Mouse (Mus musculus): ENCODE results near the gene Pms1. TPM values are rescaled to one million over a fixed set of nuclear protein-coding genes. Genes with fewer than 3 reads are reported as not detected.
A peak's percentile ranks its signal among the peaks of the same experiment; 100 is the strongest.

The Pms1 gene
- total and polyA plus RNA-seq, 2 experiments from 2014 or later: 4.7 to 5.2 TPM

GRCm38 (mm10) chr1:53189620-53190019 is 107.2 kb downstream of the Pms1 start:
- no peak overlapping the region for H3K27ac ChIP-seq (ENCODE audit: low read depth, low read length)
- DNase-seq (ENCODE audit: low spot score): no peak
- no peaks in the 10 kb centered on the region for H3K36me3 ChIP-seq (ENCODE audit: insufficient read depth, low read length)
- H3K4me2 ChIP-seq (ENCODE audit: low read depth, low read length, poor library complexity, severe bottlenecking): no peak overlapping the region
- no peaks in the 10 kb centered on the region for H3K27me3 ChIP-seq (ENCODE audit: insufficient read depth, low read length)
- no peaks in the 10 kb centered on the region for H3K4me1 ChIP-seq (ENCODE audit: insufficient read depth, low read length)
- no peak for ATAC-seq (ENCODE audit: low FRiP score)
- H3K9me3 ChIP-seq (ENCODE audit: low read length): no peaks in the 10 kb centered on the region
- H3K9ac ChIP-seq (replicated peaks; ENCODE audit: low read length, poor library complexity, severe bottlenecking): no peak overlapping the region
- TF ChIP-seq CTCF (IDR thresholded peaks at IDR 0.05): no peak
- 74% methylated on average over 3 of the region's 3 CpGs for WGBS
- no peak overlapping the region for H3K4me3 ChIP-seq (ENCODE audit: low read depth, low read length)

DNA sequence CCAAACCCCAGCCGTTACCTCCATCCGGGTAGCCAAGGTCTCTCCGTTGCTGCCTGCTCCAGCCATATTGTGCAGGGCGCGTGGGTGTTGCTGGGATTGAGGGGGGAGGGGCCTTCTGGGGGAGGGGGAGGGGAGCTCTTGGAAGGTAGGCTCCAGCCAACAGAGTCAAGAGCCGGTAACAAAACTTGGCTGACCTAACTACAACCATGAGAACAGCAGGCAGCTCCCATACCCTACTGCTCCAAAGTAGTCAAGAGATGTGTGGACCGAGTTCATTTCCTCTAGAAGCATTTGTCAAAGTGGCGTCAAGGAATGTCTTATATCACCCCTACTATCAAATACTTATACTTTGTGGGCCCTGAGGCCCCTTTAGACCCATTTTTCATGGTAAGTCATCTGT is 109.3 kb downstream of the Pms1 start, which contains the start of gene 1700019A02Rik:
TSS of gene 1700019A02Rik (minus strand) at position 101 of the 400 bp plus-strand sequence.
- Histone ChIP-seq H3K9me3 (ENCODE audit: low read length) (no peaks in the 10 kb centered on the region), H3K36me3 (ENCODE audit: insufficient read depth, low read length) (no peaks in the 10 kb centered on the region), H3K4me1 (ENCODE audit: insufficient read depth, low read length) (no peaks in the 10 kb centered on the region), H3K27me3 (ENCODE audit: insufficient read depth, low read length) (no peaks in the 10 kb centered on the region), H3K4me2 (ENCODE audit: low read depth, low read length, poor library complexity, severe bottlenecking) (no peak within 1 kb of the TSS), H3K27ac (ENCODE audit: low read depth, low read length) (no peak within 1 kb of the TSS), H3K4me3 (ENCODE audit: low read depth, low read length) (no peak within 1 kb of the TSS), H3K9ac (replicated peaks; ENCODE audit: low read length, poor library complexity, severe bottlenecking) (no peak within 1 kb of the TSS)
- DNase-seq (ENCODE audit: low spot score): no peak
- 97% methylated on average over 8 of the region's 8 CpGs for WGBS
- TF ChIP-seq CTCF (IDR thresholded peaks at IDR 0.05): no peak
- peak; percentile 34; the same call in 1 of the 2 replicates for ATAC-seq (ENCODE audit: low FRiP score)

GRCm38 (mm10) chr1:53186301-53186700 is 110.5 kb downstream of the Pms1 start:
- no peaks in the 10 kb centered on the region for H3K36me3 ChIP-seq (ENCODE audit: insufficient read depth, low read length)
- H3K27ac ChIP-seq (ENCODE audit: low read depth, low read length): no peak overlapping the region
- WGBS: 89% methylated on average over 3 of the region's 3 CpGs
- no peak overlapping the region for H3K9ac ChIP-seq (replicated peaks; ENCODE audit: low read length, poor library complexity, severe bottlenecking)
- H3K4me1 ChIP-seq (ENCODE audit: insufficient read depth, low read length): no peaks in the 10 kb centered on the region
- H3K4me3 ChIP-seq (ENCODE audit: low read depth, low read length): no peak overlapping the region
- H3K4me2 ChIP-seq (ENCODE audit: low read depth, low read length, poor library complexity, severe bottlenecking): no peak overlapping the region
- no peak for ATAC-seq (ENCODE audit: low FRiP score)
- no peak for TF ChIP-seq CTCF (IDR thresholded peaks at IDR 0.05)
- H3K27me3 ChIP-seq (ENCODE audit: insufficient read depth, low read length): no peaks in the 10 kb centered on the region
- DNase-seq (ENCODE audit: low spot score): no peak
- H3K9me3 ChIP-seq (ENCODE audit: low read length): no peaks in the 10 kb centered on the region

DNA sequence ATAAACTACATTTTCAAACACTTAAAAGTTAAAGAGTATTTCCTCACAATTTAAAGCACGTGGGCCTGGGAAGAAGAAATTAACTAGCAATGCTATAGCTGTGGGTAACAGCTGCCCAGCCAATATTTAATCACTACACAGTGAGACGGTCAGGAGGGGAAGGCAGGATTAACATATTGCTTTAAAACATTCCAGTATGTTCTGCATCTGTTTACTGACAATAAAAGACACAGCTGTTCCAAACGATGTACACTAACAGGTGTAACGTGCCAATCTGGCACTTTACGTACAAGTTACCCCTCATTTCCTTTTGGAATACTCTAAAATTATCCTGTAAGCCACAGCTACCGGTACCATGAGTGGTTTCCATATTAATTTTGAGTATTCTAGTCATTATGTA is 139.1 kb downstream of the Pms1 start:
- Histone ChIP-seq H3K4me1 (ENCODE audit: insufficient read depth, low read length) (no peaks in the 10 kb centered on the region), H3K4me2 (ENCODE audit: low read depth, low read length, poor library complexity, severe bottlenecking) (no peak overlapping the region), H3K9me3 (ENCODE audit: low read length) (no peaks in the 10 kb centered on the region), H3K27me3 (ENCODE audit: insufficient read depth, low read length) (no peaks in the 10 kb centered on the region), H3K9ac (replicated peaks; ENCODE audit: low read length, poor library complexity, severe bottlenecking) (no peak overlapping the region), H3K27ac (ENCODE audit: low read depth, low read length) (no peak overlapping the region), H3K36me3 (ENCODE audit: insufficient read depth, low read length) (no peaks in the 10 kb centered on the region), H3K4me3 (ENCODE audit: low read depth, low read length) (no peak overlapping the region)
- 60% methylated on average over 6 of the region's 6 CpGs for WGBS
- ATAC-seq (ENCODE audit: low FRiP score): no peak
- DNase-seq (ENCODE audit: low spot score): no peak
- TF ChIP-seq CTCF (IDR thresholded peaks at IDR 0.05): no peak

Other genes starting within 250 kb of the Pms1 start
- 0.55 TPM in 1 of 2 replicates, not detected in the other for gene Mstn, start 235.4 kb downstream of the Pms1 start, total RNA-seq (2014; rRNA removed)
- gene Mstn, start 235.4 kb downstream of the Pms1 start, polyA plus RNA-seq (2015; fragmentation: Nextera tagmentation; extraction: Ambion mirVana): 0.43 and 0.47 TPM in 2 replicates
- not detected in 2 replicates for gene 1700019A02Rik, start 109.4 kb downstream of the Pms1 start, total RNA-seq (2014; rRNA removed)
- not detected in 2 replicates for gene 1700019A02Rik, start 109.4 kb downstream of the Pms1 start, polyA plus RNA-seq (2015; fragmentation: Nextera tagmentation; extraction: Ambion mirVana)
- 26.6 and 32.9 TPM in 2 replicates for gene Ormdl1, start 77 bp upstream of the Pms1 start, total RNA-seq (2014; rRNA removed)
- gene Ormdl1, start 77 bp upstream of the Pms1 start, polyA plus RNA-seq (2015; fragmentation: Nextera tagmentation; extraction: Ambion mirVana): 39.7 and 41.2 TPM in 2 replicates
- not detected in 2 replicates for gene Gm28778, start 93 bp upstream of the Pms1 start, total RNA-seq (2014; rRNA removed)
- not detected in 2 replicates for gene Gm28778, start 93 bp upstream of the Pms1 start, polyA plus RNA-seq (2015; fragmentation: Nextera tagmentation; extraction: Ambion mirVana)
- gene Osgepl1, start 16.6 kb upstream of the Pms1 start, total RNA-seq (2014; rRNA removed): 7.2 and 18.5 TPM in 2 replicates
- gene Osgepl1, start 16.6 kb upstream of the Pms1 start, polyA plus RNA-seq (2015; fragmentation: Nextera tagmentation; extraction: Ambion mirVana): 17.0 and 19.7 TPM in 2 replicates
- gene Asdurf, start 55.6 kb upstream of the Pms1 start, total RNA-seq (2014; rRNA removed): 14.0 TPM in 1 of 2 replicates, not detected in the other
- gene Asdurf, start 55.6 kb upstream of the Pms1 start, polyA plus RNA-seq (2015; fragmentation: Nextera tagmentation; extraction: Ambion mirVana): 7.4 and 9.1 TPM in 2 replicates
- gene Gm28551, start 55.6 kb upstream of the Pms1 start, total RNA-seq (2014; rRNA removed): 0.66 and 2.5 TPM in 2 replicates
- 2.1 and 2.7 TPM in 2 replicates for gene Gm28551, start 55.6 kb upstream of the Pms1 start, polyA plus RNA-seq (2015; fragmentation: Nextera tagmentation; extraction: Ambion mirVana)
- gene Asnsd1, start 55.7 kb upstream of the Pms1 start, total RNA-seq (2014; rRNA removed): 28.3 and 41.7 TPM in 2 replicates
- gene Asnsd1, start 55.7 kb upstream of the Pms1 start, polyA plus RNA-seq (2015; fragmentation: Nextera tagmentation; extraction: Ambion mirVana): 52.1 and 55.1 TPM in 2 replicates

All from midbrain, postnatal 0 days (tissue).